Mouse (Mus musculus) brain, embryonic 14.5 days (tissue): ENCODE measurements at regions not wholly inside any gene's neighbourhood (a gene's known extent, or its start where the extent isn't known, plus 50 kb on each side); places are given as distances from the start of the nearest gene placed in this dataset.

ENCODE experiments used
- CTCF ChIP-seq: fragments of 200-500 bp; IDR thresholded peaks from 2 replicates; pipeline ENCODE4 v1.5.1; 2012; ENCODE audit warnings: inconsistent platforms, mild to moderate bottlenecking, moderate library complexity, borderline replicate concordance; ENCODE audit not compliant: insufficient read depth, insufficient read length; ENCODE audit errors: extremely low read depth
- POLR2A ChIP-seq: fragments of 200-500 bp; IDR thresholded peaks from 2 replicates; pipeline ENCODE4 v1.6.1; 2012; ENCODE audit warnings: mild to moderate bottlenecking, inconsistent platforms, borderline replicate concordance; ENCODE audit not compliant: poor library complexity, insufficient read depth, insufficient read length, severe bottlenecking; ENCODE audit errors: extremely low read depth

DNA sequence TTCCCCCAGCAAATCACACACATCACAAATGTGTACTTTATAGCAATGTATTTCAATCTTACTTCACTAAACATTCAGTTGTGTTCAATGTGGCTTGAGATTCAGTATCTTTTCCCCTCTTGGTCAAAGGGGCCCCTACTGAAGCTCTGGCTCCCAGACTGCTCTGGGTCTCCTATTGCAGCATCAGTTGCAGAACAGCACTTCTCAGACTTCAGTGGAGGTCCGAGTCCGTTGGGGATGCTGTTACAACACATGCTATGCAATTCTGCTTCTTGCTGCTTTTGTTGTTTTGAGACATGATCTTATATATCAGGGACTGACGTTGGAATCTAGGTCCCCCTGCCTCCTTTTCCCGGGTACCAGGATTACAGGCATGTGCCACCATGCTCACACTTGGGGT is 64.1 kb upstream of the Tmem178 start:
- TF ChIP-seq CTCF (no peak), POLR2A (no peak)
